Mouse (Mus musculus): ENCODE data around the gene Ccdc125. TPM values are rescaled to one million over a fixed set of nuclear protein-coding genes. Genes with fewer than 3 reads are reported as not detected.

Ccdc125 gene
- total and polyA plus RNA-seq, 3 experiments: 0.13 to 0.59 TPM; not detected in 1

- no peaks in the 10 kb centered on the region for H3K27me3 ChIP-seq (replicated peaks)
- H3K9me3 ChIP-seq (replicated peaks; ENCODE audit: low read length): no peaks in the 10 kb centered on the region
- no peak overlapping the region for H3K27ac ChIP-seq (ENCODE audit: insufficient read depth, low read depth)
- H3K4me3 ChIP-seq (replicated peaks in 1 of 3; ENCODE audit: low read depth in 2 of 3, low read length in 2 of 3, poor library complexity in 1 of 3): peak overlapping the region; percentile 81 to 96 (median 94)
- TF ChIP-seq E2F4 (IDR thresholded peaks at IDR 0.05; ENCODE audit: insufficient replicate concordance, low read depth, low read length): no peak
- no peak for TF ChIP-seq MEF2A (IDR thresholded peaks at IDR 0.05; ENCODE audit: borderline replicate concordance, low read depth, low read length)
- TF ChIP-seq TBP (conservative IDR thresholded peaks at IDR 0.05; ENCODE audit: low read depth, low read length): no peak
- no peak for TF ChIP-seq ETS1 (conservative IDR thresholded peaks at IDR 0.05; ENCODE audit: low read depth, low read length)
- TF ChIP-seq ELF1 (IDR thresholded peaks at IDR 0.05; ENCODE audit: low read depth, low read length): no peak
- no peak for TF ChIP-seq NELFE (IDR thresholded peaks at IDR 0.05; ENCODE audit: low read depth, low read length)
- no peak for TF ChIP-seq USF2 (conservative IDR thresholded peaks at IDR 0.05; ENCODE audit: low read depth, low read length)
- no peak for TF ChIP-seq KAT2A (IDR thresholded peaks at IDR 0.05; ENCODE audit: insufficient replicate concordance, low read length)
- no peak for TF ChIP-seq NRF1 (IDR thresholded peaks at IDR 0.05; ENCODE audit: low read depth, low read length)
- dilution Hi-C loops (cut with MboI; ENCODE audit: extremely low pct_ligation_motif_present, extremely low pct_unique_long_range_greater_than_20kb, low sequenced_read_pairs): no loop called here
- H3K36me3 ChIP-seq (replicated peaks in 1 of 2; ENCODE audit: control insufficient read depth in 1 of 2, insufficient read depth in 1 of 2, low read length in 1 of 2): peaks cover 4 to 20% of the 10 kb centered on the region in 2 experiments
- H3K9ac ChIP-seq (ENCODE audit: insufficient read depth, low read depth): peak overlapping the region; percentile 90
- in situ Hi-C loops (cut with MboI; ENCODE audit: low pct_ligation_motif_present, low pct_unique_long_range_greater_than_20kb, low sequenced_read_pairs): no loop called here
- DNase-seq (ENCODE audit: extremely low read depth): no peak
- peaks cover 20% of the 10 kb centered on the region for H3K79me2 ChIP-seq (replicated peaks; ENCODE audit: control insufficient read depth, extremely low read depth, insufficient read depth, poor library complexity, severe bottlenecking)
- H3K4me2 ChIP-seq (ENCODE audit: insufficient read depth, low read depth, poor library complexity, severe bottlenecking): peak overlapping the region; percentile 76; the same call in 1 of the 2 replicates
- H3K4me1 ChIP-seq (ENCODE audit: control insufficient read depth in 1 of 2, insufficient read depth in 2 of 2): peaks cover 6 to 22% of the 10 kb centered on the region in 2 experiments
Observed at GRCm38 (mm10) chr13:100743346-100744035, 74.0 kb downstream of the Ccdc125 start.

GRCm38 (mm10) chr13:100744036-100744744 is 74.7 kb downstream of the Ccdc125 start, which contains the start of gene Mrps36:
Gene Mrps36, minus strand, starts transcription at chr13:100744659.
- no peaks in the 10 kb centered on the region for H3K9me3 ChIP-seq (replicated peaks; ENCODE audit: low read length)
- in situ Hi-C loops (cut with MboI; ENCODE audit: low pct_ligation_motif_present, low pct_unique_long_range_greater_than_20kb, low sequenced_read_pairs): no loop called here
- H3K9ac ChIP-seq (ENCODE audit: insufficient read depth, low read depth): peak within 1 kb of the TSS; percentile 90
- H3K4me2 ChIP-seq (ENCODE audit: insufficient read depth, low read depth, poor library complexity, severe bottlenecking): peak within 1 kb of the TSS; percentile 76; the same call in 1 of the 2 replicates
- peak; percentile 97 for DNase-seq (ENCODE audit: extremely low read depth)
- H3K27ac ChIP-seq (ENCODE audit: insufficient read depth, low read depth): peak within 1 kb of the TSS; percentile 60
- peaks cover 20% of the 10 kb centered on the region for H3K79me2 ChIP-seq (replicated peaks; ENCODE audit: control insufficient read depth, extremely low read depth, insufficient read depth, poor library complexity, severe bottlenecking)
- H3K27me3 ChIP-seq (replicated peaks): no peaks in the 10 kb centered on the region
- H3K4me1 ChIP-seq (ENCODE audit: control insufficient read depth in 1 of 2, insufficient read depth in 2 of 2): peaks cover 6 to 22% of the 10 kb centered on the region in 2 experiments
- dilution Hi-C loops (cut with MboI; ENCODE audit: extremely low pct_ligation_motif_present, extremely low pct_unique_long_range_greater_than_20kb, low sequenced_read_pairs): no loop called here
- peak within 1 kb of the TSS; percentile 81 to 96 (median 94) for H3K4me3 ChIP-seq (replicated peaks in 1 of 3; ENCODE audit: low read depth in 2 of 3, low read length in 2 of 3, poor library complexity in 1 of 3)
- H3K36me3 ChIP-seq (replicated peaks in 1 of 2; ENCODE audit: control insufficient read depth in 1 of 2, insufficient read depth in 1 of 2, low read length in 1 of 2): peaks cover 0 to 15% of the 10 kb centered on the region in 2 experiments
- peak; percentile 64 for TF ChIP-seq NRF1 (IDR thresholded peaks at IDR 0.05; ENCODE audit: low read depth, low read length)
- TF ChIP-seq CHD2 (IDR thresholded peaks at IDR 0.05; ENCODE audit: low read length): peak; percentile 24; the same call in 1 of the 2 replicates
- no peak for TF ChIP-seq MYC (IDR thresholded peaks at IDR 0.05; ENCODE audit: low read depth, low read length)
- TF ChIP-seq MAX (IDR thresholded peaks at IDR 0.05; ENCODE audit: low read length): peak; percentile 51; the same call in 1 of the 2 replicates
- no peak for TF ChIP-seq IRF4 (IDR thresholded peaks at IDR 0.05; ENCODE audit: low read depth, low read length)
- no peak for TF ChIP-seq CTCF (conservative IDR thresholded peaks at IDR 0.05 in 1 of 2, IDR thresholded peaks at IDR 0.05 in 1 of 2; ENCODE audit: low read depth in 2 of 2, low read length in 2 of 2)
- no peak for TF ChIP-seq ZKSCAN1 (IDR thresholded peaks at IDR 0.05; ENCODE audit: borderline replicate concordance, low read depth, low read length)
- peak; percentile 69; the same call in 1 of the 2 replicates for TF ChIP-seq ZMIZ1 (IDR thresholded peaks at IDR 0.05; ENCODE audit: low read depth, low read length)
- TF ChIP-seq ETS1 (conservative IDR thresholded peaks at IDR 0.05; ENCODE audit: low read depth, low read length): 0 out of 2 replicates have a peak, but pooled peaks have one; percentile 4
- no peak for TF ChIP-seq PAX5 (IDR thresholded peaks at IDR 0.05; ENCODE audit: low read length)
- no peak for TF ChIP-seq RCOR1 (conservative IDR thresholded peaks at IDR 0.05; ENCODE audit: low read depth, low read length)
- no peak for TF ChIP-seq ZC3H11A (IDR thresholded peaks at IDR 0.05; ENCODE audit: low read depth, low read length)
- no peak for TF ChIP-seq GABPA (IDR thresholded peaks at IDR 0.05; ENCODE audit: insufficient replicate concordance, low read depth, low read length)
- peak; percentile 62; the same call in 1 of the 2 replicates for TF ChIP-seq POLR2AphosphoS2 (IDR thresholded peaks at IDR 0.05; ENCODE audit: low read depth, low read length)
- no peak for TF ChIP-seq KAT2A (IDR thresholded peaks at IDR 0.05; ENCODE audit: insufficient replicate concordance, low read length)
- TF ChIP-seq POLR2A (IDR thresholded peaks at IDR 0.05; ENCODE audit: low read depth, low read length): peak; percentile 83
- no peak for TF ChIP-seq ZNF384 (IDR thresholded peaks at IDR 0.05; ENCODE audit: low read depth, low read length)
- no peak for TF ChIP-seq SMC3 (IDR thresholded peaks at IDR 0.05; ENCODE audit: low read depth, low read length)
- 0 out of 2 replicates have a peak, but pooled peaks have one; percentile 22 for TF ChIP-seq CHD1 (IDR thresholded peaks at IDR 0.05; ENCODE audit: low read depth, low read length)
- TF ChIP-seq NELFE (IDR thresholded peaks at IDR 0.05; ENCODE audit: low read depth, low read length): peak; percentile 77
- no peak for TF ChIP-seq MAFK (IDR thresholded peaks at IDR 0.05; ENCODE audit: insufficient replicate concordance, low read length)
- TF ChIP-seq BHLHE40 (IDR thresholded peaks at IDR 0.05; ENCODE audit: low read depth, low read length): peak; percentile 29; the same call in 1 of the 2 replicates
- TF ChIP-seq MEF2A (IDR thresholded peaks at IDR 0.05; ENCODE audit: borderline replicate concordance, low read depth, low read length): peak; percentile 46; the same call in 1 of the 2 replicates
- TF ChIP-seq USF2 (conservative IDR thresholded peaks at IDR 0.05; ENCODE audit: low read depth, low read length): no peak
- peak; percentile 64 for TF ChIP-seq SIN3A (IDR thresholded peaks at IDR 0.05; ENCODE audit: low read length)

Data from CH12.LX (cell line).